Mouse (Mus musculus) cerebellum, adult 2 months (tissue): Measurements from ENCODE around the gene Prss32.

Source experiments
- CTCF ChIP-seq: fragments of 200-500 bp; IDR thresholded peaks from 2 replicates; pipeline ENCODE4 v1.5.1; 2011; ENCODE audit warnings: low read depth, mild to moderate bottlenecking, control low read depth, low read length, moderate library complexity, borderline replicate concordance; ENCODE audit not compliant: insufficient read depth
- POLR2A ChIP-seq: fragments of 200-500 bp; IDR thresholded peaks from 2 replicates; pipeline ENCODE4 v1.6.1; 2011; ENCODE audit warnings: low read length, control low read depth, borderline replicate concordance; ENCODE audit not compliant: insufficient read depth

- no peak for TF ChIP-seq POLR2A
- no peak for TF ChIP-seq CTCF
These were observed 35.7 kb upstream of the Prss32 start for GRCm38 (mm10) chr17:23807918-23808317.
